Mouse (Mus musculus): ENCODE results near the gene Gzmd. TPM values are rescaled to one million over a fixed set of nuclear protein-coding genes. Genes with fewer than 3 reads are reported as not detected.

Gzmd gene
- total RNA-seq (2023) = not detected

DNA sequence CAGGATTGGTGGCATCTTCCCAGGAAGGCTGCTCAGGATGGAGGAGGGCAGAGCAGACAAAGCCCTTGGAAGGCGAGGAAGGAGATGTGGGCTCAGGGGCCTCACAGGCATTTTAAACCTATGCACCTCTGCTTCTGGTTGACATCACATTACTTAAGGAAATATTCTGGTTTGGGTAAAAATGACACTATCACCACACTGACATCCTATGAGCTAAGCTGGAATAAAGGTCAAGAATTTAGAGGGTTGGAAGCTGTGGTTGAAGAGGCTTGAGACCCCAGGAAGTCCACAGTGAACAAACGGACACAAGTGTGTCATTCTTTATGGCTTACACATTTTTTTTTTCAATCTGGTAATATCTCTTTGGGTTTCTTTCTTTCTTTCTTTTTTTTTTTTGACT is at the start of gene Gzmd:
Gzmd (minus strand) TSS at position 101 of the 400 bp plus-strand sequence.

DNA sequence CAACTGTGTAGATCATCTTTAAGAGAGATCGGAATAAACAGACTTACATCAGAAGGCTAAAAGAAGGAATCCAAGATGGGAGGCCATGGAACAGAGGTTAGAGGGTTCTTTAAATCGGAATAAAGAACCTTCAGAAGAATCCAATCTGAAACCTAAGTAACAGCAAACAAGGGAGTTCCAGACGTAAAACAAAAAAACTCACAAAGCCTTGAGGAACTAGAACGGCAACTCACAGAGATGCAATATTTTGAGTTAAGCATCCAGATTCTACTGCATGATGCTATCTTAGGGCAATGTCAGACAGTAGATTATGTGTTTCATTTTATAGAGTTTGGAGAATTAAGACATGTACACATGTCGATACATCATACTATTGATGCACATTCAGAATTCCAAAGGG is 42.1 kb upstream of the Gzmd start, which contains the start of gene Gzmn:
Gzmn (minus strand) TSS at position 101 of the 400 bp plus-strand sequence.

DNA sequence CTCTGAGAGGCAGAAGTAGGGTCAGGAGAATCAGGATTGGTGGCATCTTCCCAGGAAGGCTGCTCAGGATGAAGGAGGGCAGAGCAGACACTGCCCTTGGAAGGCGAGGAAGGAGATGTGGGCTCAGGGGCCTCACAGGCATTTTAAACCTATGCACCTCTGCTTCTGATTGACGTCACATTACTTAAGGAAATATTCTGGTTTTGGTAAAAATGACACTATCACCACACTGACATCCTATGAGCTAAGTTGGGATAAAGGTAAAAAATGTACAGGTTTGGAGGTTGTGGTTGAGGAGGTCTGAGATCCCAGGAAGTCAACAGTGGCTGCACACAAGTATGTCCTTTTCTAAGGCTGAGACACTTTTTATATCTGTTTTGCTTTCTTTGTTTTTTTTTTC is 27.1 kb upstream of the Gzmd start, which contains the start of gene Gzmg:
Gzmg (minus strand) TSS at position 101 of the 400 bp plus-strand sequence.

DNA sequence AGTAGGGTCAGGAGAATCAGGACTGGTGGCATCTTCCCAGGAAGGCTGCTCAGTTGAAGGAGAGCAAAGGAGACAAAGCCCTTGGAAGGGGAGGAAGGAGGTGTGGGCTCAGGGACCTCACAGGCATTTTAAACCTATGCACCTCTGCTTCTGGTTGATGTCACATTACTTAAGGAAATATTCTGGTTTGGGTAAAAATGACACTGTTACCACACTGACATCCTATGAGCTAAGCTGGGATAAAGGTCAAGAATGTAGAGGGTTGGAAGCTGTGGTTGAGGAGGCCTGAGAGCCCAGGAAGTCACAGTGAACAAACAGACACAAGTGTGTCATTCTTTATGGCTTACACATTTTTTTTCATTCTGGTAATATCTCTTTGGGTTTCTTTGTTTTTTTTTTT is 11.9 kb downstream of the Gzmd start, which contains the start of gene Gzme:
Gzme (minus strand) TSS at position 101 of the 400 bp plus-strand sequence.

DNA sequence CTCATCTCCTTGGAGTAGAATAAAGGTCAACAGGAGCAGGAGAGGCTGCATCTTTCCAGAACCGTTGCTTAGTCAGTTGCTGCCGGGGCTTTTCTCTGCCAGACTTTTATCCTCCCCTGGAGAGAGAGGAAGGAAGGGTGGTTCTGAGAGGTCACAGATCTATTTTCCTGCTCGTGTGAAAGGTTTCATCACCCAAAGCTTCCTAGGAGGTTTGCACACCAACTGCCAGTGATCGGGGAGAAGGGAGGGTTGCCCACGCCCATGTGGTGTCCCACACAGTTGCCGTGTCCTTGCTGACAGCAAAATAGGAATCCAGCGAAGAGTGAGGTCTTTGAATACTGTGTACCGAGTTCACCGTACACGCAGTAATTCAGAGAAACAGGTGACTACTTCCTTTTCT is 30.0 kb downstream of the Gzmd start, which contains the start of gene Ctsg:
Ctsg (minus strand) TSS at position 189 of the 400 bp plus-strand sequence.

DNA sequence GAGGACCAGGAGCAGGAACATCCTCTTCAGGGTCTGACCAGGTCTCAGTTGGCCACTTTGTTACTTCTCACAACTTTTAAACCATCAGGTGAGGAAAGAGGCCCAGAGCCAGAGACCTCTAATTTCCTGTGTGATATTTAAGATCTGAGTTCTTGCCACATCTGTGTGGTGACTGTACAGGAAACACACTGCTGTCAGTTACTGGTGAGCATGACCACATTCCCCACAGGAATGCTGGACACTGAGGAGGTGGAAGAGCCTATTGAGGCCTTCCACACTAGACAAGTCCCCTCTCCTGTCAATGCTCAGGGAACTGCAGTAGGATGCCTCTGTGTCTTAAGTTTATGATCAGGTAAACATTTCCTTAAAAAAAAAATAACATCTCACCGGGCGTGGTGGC is 47.2 kb downstream of the Gzmd start, which contains the start of gene Mcpt8:
Mcpt8 (minus strand) TSS at position 107 of the 400 bp plus-strand sequence.

Other genes starting within 250 kb of the Gzmd start
- not detected for gene Cbln3, start 248.2 kb downstream of the Gzmd start, total RNA-seq (2023)
- 65.3 TPM for gene Khnyn, start 247.7 kb downstream of the Gzmd start, total RNA-seq (2023)
- 33.1 TPM for gene Sdr39u1, start 232.3 kb downstream of the Gzmd start, total RNA-seq (2023)
- gene Cma1, start 187.9 kb downstream of the Gzmd start, total RNA-seq (2023) = not detected
- not detected for gene Cma2, start 181.6 kb downstream of the Gzmd start, total RNA-seq (2023)
- gene Mcpt1, start 114.6 kb downstream of the Gzmd start, total RNA-seq (2023) = not detected
- gene Mcpt9, start 102.1 kb downstream of the Gzmd start, total RNA-seq (2023) = not detected
- gene Mcpt2, start 90.6 kb downstream of the Gzmd start, total RNA-seq (2023) = not detected
- not detected for gene Mcpt4, start 70.3 kb downstream of the Gzmd start, total RNA-seq (2023)
- 3.9 TPM for gene Mcpt8, start 47.3 kb downstream of the Gzmd start, total RNA-seq (2023)
- not detected for gene Ctsg, start 30.0 kb downstream of the Gzmd start, total RNA-seq (2023)
- not detected for gene Gzme, start 12.0 kb downstream of the Gzmd start, total RNA-seq (2023)
- gene Gzmg, start 27.0 kb upstream of the Gzmd start, total RNA-seq (2023) = not detected
- gene Gzmn, start 42.0 kb upstream of the Gzmd start, total RNA-seq (2023) = not detected
- gene Gzmf, start 78.8 kb upstream of the Gzmd start, total RNA-seq (2023) = not detected
- gene Gzmc, start 102.0 kb upstream of the Gzmd start, total RNA-seq (2023) = not detected
- gene Gzmb, start 129.7 kb upstream of the Gzmd start, total RNA-seq (2023) = 2.0 TPM
- not detected for gene Atp12a, start 232.5 kb upstream of the Gzmd start, total RNA-seq (2023)